Mouse (Mus musculus): ENCODE measurements around the gene Wdr62.
"Not testable (repeated sequence)": the region's sequence is repeated elsewhere in the genome, so short reads cannot be mapped to it uniquely, and the experiment has no call there.

Wdr62 gene

GRCm38 (mm10) chr7:30202895-30203690, 77.1 kb downstream of the Wdr62 start:
- DNase-seq = no peak

- DNase-seq = not testable (repeated sequence)
Measured at GRCm38 (mm10) chr7:30200661-30201060, 79.6 kb downstream of the Wdr62 start.

- DNase-seq = no peak
Measured at GRCm38 (mm10) chr7:30200200-30200599, 80.0 kb downstream of the Wdr62 start.

GRCm38 (mm10) chr7:30199498-30200139, 80.6 kb downstream of the Wdr62 start:
- DNase-seq = no peak

- DNase-seq = peak; percentile 58 to 61
Measured at GRCm38 (mm10) chr7:30198481-30198971, 81.7 kb downstream of the Wdr62 start, which contains the start of gene Capns1. TSS of gene Capns1 (minus strand) at chr7:30198811.

GRCm38 (mm10) chr7:30197592-30198129, 82.6 kb downstream of the Wdr62 start:
- no peak for DNase-seq

GRCm38 (mm10) chr7:30196171-30196570, 84.0 kb downstream of the Wdr62 start:
- DNase-seq = no peak

- DNase-seq = no peak
Measured at GRCm38 (mm10) chr7:30195461-30195860, 84.8 kb downstream of the Wdr62 start.

- peak; percentile 94 to 95 for DNase-seq
Measured at GRCm38 (mm10) chr7:30194884-30195283, 85.3 kb downstream of the Wdr62 start.

GRCm38 (mm10) chr7:30194101-30194831, 86.0 kb downstream of the Wdr62 start:
- peak in 1 of 2 experiments; percentile 30 for DNase-seq

GRCm38 (mm10) chr7:30193581-30194100, 86.6 kb downstream of the Wdr62 start:
- peak; percentile 80 to 86 for DNase-seq

GRCm38 (mm10) chr7:30193013-30193412, 87.2 kb downstream of the Wdr62 start:
- DNase-seq = no peak

- DNase-seq = no peak
Measured at GRCm38 (mm10) chr7:30192088-30192487, 88.1 kb downstream of the Wdr62 start.
